Mouse (Mus musculus): ENCODE data around the gene Pex14.

Gene Pex14

GRCm38 (mm10) chr4:148985541-148986476 is 113.9 kb downstream of the Pex14 start:
- DNase-seq (ENCODE audit: low spot score): peak; percentile 16

- DNase-seq (ENCODE audit: low spot score): no peak
These were observed 114.8 kb downstream of the Pex14 start for GRCm38 (mm10) chr4:148984701-148985540.

- DNase-seq (ENCODE audit: low spot score): no peak
These were observed 117.4 kb downstream of the Pex14 start for GRCm38 (mm10) chr4:148982274-148982673.

- no peak for DNase-seq (ENCODE audit: low spot score)
These were observed 119.8 kb downstream of the Pex14 start for GRCm38 (mm10) chr4:148979837-148980236.

GRCm38 (mm10) chr4:148978926-148979325 is 120.8 kb downstream of the Pex14 start:
- DNase-seq (ENCODE audit: low spot score): no peak

- no peak for DNase-seq (ENCODE audit: low spot score)
These were observed 121.3 kb downstream of the Pex14 start for GRCm38 (mm10) chr4:148978221-148978855.

GRCm38 (mm10) chr4:148974833-148975232 is 124.8 kb downstream of the Pex14 start:
- no peak for DNase-seq (ENCODE audit: low spot score)

GRCm38 (mm10) chr4:148973387-148973786 is 126.3 kb downstream of the Pex14 start:
- no peak for DNase-seq (ENCODE audit: low spot score)

GRCm38 (mm10) chr4:148972707-148973106 is 127.0 kb downstream of the Pex14 start:
- no peak for DNase-seq (ENCODE audit: low spot score)

- no peak for DNase-seq (ENCODE audit: low spot score)
These were observed 127.9 kb downstream of the Pex14 start for GRCm38 (mm10) chr4:148971613-148972242.

GRCm38 (mm10) chr4:148970742-148971141 is 128.9 kb downstream of the Pex14 start:
- DNase-seq (ENCODE audit: low spot score): no peak

GRCm38 (mm10) chr4:148969610-148970009 is 130.1 kb downstream of the Pex14 start:
- no peak for DNase-seq (ENCODE audit: low spot score)

GRCm38 (mm10) chr4:148968859-148969258 is 130.8 kb downstream of the Pex14 start:
- no peak for DNase-seq (ENCODE audit: low spot score)

- no peak for DNase-seq (ENCODE audit: low spot score)
These were observed 133.5 kb downstream of the Pex14 start for GRCm38 (mm10) chr4:148966132-148966531.

GRCm38 (mm10) chr4:148964541-148965310 is 134.9 kb downstream of the Pex14 start:
- DNase-seq (ENCODE audit: low spot score): no peak

GRCm38 (mm10) chr4:148962096-148962495 is 137.6 kb downstream of the Pex14 start:
- DNase-seq (ENCODE audit: low spot score): no peak

- no peak for DNase-seq (ENCODE audit: low spot score)
These were observed 138.6 kb downstream of the Pex14 start for GRCm38 (mm10) chr4:148961081-148961480.

- DNase-seq (ENCODE audit: low spot score): no peak
These were observed 139.7 kb downstream of the Pex14 start for GRCm38 (mm10) chr4:148960011-148960410.

- no peak for DNase-seq (ENCODE audit: low spot score)
These were observed 144.4 kb downstream of the Pex14 start for GRCm38 (mm10) chr4:148955131-148955813.

All from layer of hippocampus, adult 11-12 months (tissue).